Mouse (Mus musculus) E14TG2a.4 (cell line): ENCODE results near the gene Kdm2b.

ENCODE experiments used
- H3K27me3 ChIP-seq: 2 replicates; pipeline ENCODE4 v1.6.1; 2014; ENCODE audit warnings: low read length, control low read depth; ENCODE audit not compliant: insufficient read depth
- H3K36me3 ChIP-seq: 2 replicates; pipeline ENCODE4 v1.6.1; 2014; ENCODE audit warnings: low read length, control low read depth; ENCODE audit not compliant: insufficient read depth
- H3K4me1 ChIP-seq: replicated peaks from 2 replicates; pipeline ENCODE4 v1.6.1; 2014; ENCODE audit warnings: low read depth, low read length, control low read depth
- H3K4me3 ChIP-seq: replicated peaks from 2 replicates; pipeline ENCODE4 v1.5.1; 2014; ENCODE audit warnings: mild to moderate bottlenecking, low read length
- H3K9me3 ChIP-seq: 2 replicates; pipeline ENCODE4 v1.6.1; 2014; ENCODE audit warnings: low read length, control low read depth
- CTCF ChIP-seq: conservative IDR thresholded peaks from 2 replicates; pipeline ENCODE4 v1.5.1; 2014; ENCODE audit warnings: low read length
- NANOG ChIP-seq: IDR thresholded peaks from 2 replicates; pipeline ENCODE4 v1.6.1; 2014; ENCODE audit warnings: borderline replicate concordance, low read length, mixed read lengths
- POU5F1 ChIP-seq: IDR thresholded peaks from 2 replicates; pipeline ENCODE4 v1.6.1; 2014; ENCODE audit warnings: low read length, borderline replicate concordance

Kdm2b gene

GRCm38 (mm10) chr5:122920557-122920956, 69.1 kb downstream of the Kdm2b start:
- peaks cover 91% of the 10 kb centered on the region for H3K4me1 ChIP-seq

GRCm38 (mm10) chr5:122917982-122918711, 71.5 kb downstream of the Kdm2b start:
- H3K36me3 ChIP-seq: peaks cover 39% of the 10 kb centered on the region
- peaks cover 74% of the 10 kb centered on the region for H3K4me1 ChIP-seq
- TF ChIP-seq CTCF: no peak
- TF ChIP-seq NANOG: no peak
- no peak for TF ChIP-seq POU5F1
- H3K9me3 ChIP-seq: no peaks in the 10 kb centered on the region
- H3K4me3 ChIP-seq: no peak overlapping the region; the same call in 1 of the 2 replicates
- H3K27me3 ChIP-seq: no peaks in the 10 kb centered on the region

More at GRCm38 (mm10) chr5:122920557-122920956, 69.1 kb downstream of the Kdm2b start:
- Histone ChIP-seq H3K9me3 (no peaks in the 10 kb centered on the region), H3K36me3 (peaks cover 28% of the 10 kb centered on the region), H3K4me3 (peak overlapping the region; percentile 24), H3K27me3 (no peaks in the 10 kb centered on the region)
- TF ChIP-seq NANOG: no peak
- TF ChIP-seq POU5F1: no peak
- no peak for TF ChIP-seq CTCF

- TF ChIP-seq NANOG (no peak), CTCF (no peak), POU5F1 (no peak)
- H3K27me3 ChIP-seq: no peaks in the 10 kb centered on the region
- peaks cover 56% of the 10 kb centered on the region for H3K4me1 ChIP-seq
- no peak overlapping the region for H3K4me3 ChIP-seq
- peaks cover 43% of the 10 kb centered on the region for H3K36me3 ChIP-seq
- no peaks in the 10 kb centered on the region for H3K9me3 ChIP-seq
These were observed 73.5 kb downstream of the Kdm2b start for GRCm38 (mm10) chr5:122916147-122916546.

GRCm38 (mm10) chr5:122912863-122913262, 76.8 kb downstream of the Kdm2b start:
- no peaks in the 10 kb centered on the region for H3K27me3 ChIP-seq
- H3K4me3 ChIP-seq: no peak overlapping the region
- peaks cover 43% of the 10 kb centered on the region for H3K36me3 ChIP-seq
- peak; percentile 70 for TF ChIP-seq CTCF
- TF ChIP-seq POU5F1: no peak
- no peaks in the 10 kb centered on the region for H3K9me3 ChIP-seq
- peaks cover 39% of the 10 kb centered on the region for H3K4me1 ChIP-seq

GRCm38 (mm10) chr5:122909481-122909880, 80.1 kb downstream of the Kdm2b start:
- H3K9me3 ChIP-seq: no peaks in the 10 kb centered on the region
- peaks cover 30% of the 10 kb centered on the region for H3K4me1 ChIP-seq
- H3K36me3 ChIP-seq: peaks cover 24% of the 10 kb centered on the region
- no peaks in the 10 kb centered on the region for H3K27me3 ChIP-seq
- TF ChIP-seq POU5F1 (no peak), NANOG (no peak), CTCF (no peak)
- no peak overlapping the region for H3K4me3 ChIP-seq

GRCm38 (mm10) chr5:122908001-122908400, 81.6 kb downstream of the Kdm2b start:
- H3K9me3 ChIP-seq: no peaks in the 10 kb centered on the region
- no peak overlapping the region for H3K4me3 ChIP-seq
- H3K27me3 ChIP-seq: no peaks in the 10 kb centered on the region
- H3K4me1 ChIP-seq: peaks cover 30% of the 10 kb centered on the region
- TF ChIP-seq CTCF (no peak), POU5F1 (no peak), NANOG (no peak)
- H3K36me3 ChIP-seq: peaks cover 20% of the 10 kb centered on the region

GRCm38 (mm10) chr5:122907182-122907581, 82.4 kb downstream of the Kdm2b start:
- Histone ChIP-seq H3K27me3 (peaks cover 3% of the 10 kb centered on the region; the same call in 1 of the 2 replicates), H3K4me3 (no peak overlapping the region), H3K36me3 (peaks cover 16% of the 10 kb centered on the region), H3K4me1 (peaks cover 30% of the 10 kb centered on the region), H3K9me3 (no peaks in the 10 kb centered on the region)
- no peak for TF ChIP-seq POU5F1
- TF ChIP-seq NANOG: peak; percentile 68

GRCm38 (mm10) chr5:122903165-122903564, 86.5 kb downstream of the Kdm2b start:
- Histone ChIP-seq H3K9me3 (no peaks in the 10 kb centered on the region), H3K36me3 (peaks cover 14% of the 10 kb centered on the region; the same call in 1 of the 2 replicates), H3K27me3 (peaks cover 22% of the 10 kb centered on the region), H3K4me3 (no peak overlapping the region), H3K4me1 (peaks cover 43% of the 10 kb centered on the region)
- TF ChIP-seq CTCF (no peak), NANOG (no peak), POU5F1 (no peak)

- peaks cover 28% of the 10 kb centered on the region for H3K27me3 ChIP-seq
- peaks cover 44% of the 10 kb centered on the region for H3K4me1 ChIP-seq
- no peaks in the 10 kb centered on the region for H3K9me3 ChIP-seq
- H3K4me3 ChIP-seq: no peak overlapping the region
- H3K36me3 ChIP-seq: peaks cover 21% of the 10 kb centered on the region
- no peak for TF ChIP-seq POU5F1
- no peak for TF ChIP-seq CTCF
- TF ChIP-seq NANOG: no peak
These were observed 87.4 kb downstream of the Kdm2b start for GRCm38 (mm10) chr5:122902228-122902627.
